9 mouse cellular contexts compared by ENCODE assay signal in genomic region chr3:135594238-135594917, GRCm38 (mm10).
DNase-seq lines count a peak whose midpoint lies in the region; ATAC-seq and TF ChIP-seq lines count a peak whose summit lies in the region.
"Had no signal": no experiment of that assay in that cellular context is flagged by ENCODE, and none has a peak within 500 bp of the region (broad histone marks: within the 10 kb centered on the region; RNA-seq: fewer than 3 reads in every experiment).

No protein-coding gene starts in this region.

- no peak overlapping the region for H3K4me3 ChIP-seq in intestine, postnatal 0 days (ENCODE audit: low read depth, low read length)
- H3K4me3 ChIP-seq in forebrain, embryonic 16.5 days (replicated peaks; ENCODE audit: low read length) = no peak overlapping the region
- H3K4me3 ChIP-seq: forebrain, embryonic 10.5 days had no signal

- H3K9ac ChIP-seq in intestine, postnatal 0 days (ENCODE audit: low read depth, low read length) = no peak overlapping the region
- no peak overlapping the region for H3K9ac ChIP-seq in forebrain, embryonic 16.5 days (replicated peaks; ENCODE audit: low read depth, low read length)

- H3K4me1 ChIP-seq in intestine, postnatal 0 days (replicated peaks; ENCODE audit: control insufficient read depth, insufficient read depth, low read length) = no peaks in the 10 kb centered on the region
- H3K4me1 ChIP-seq in forebrain, embryonic 16.5 days (replicated peaks; ENCODE audit: control insufficient read depth, insufficient read depth, low read length) = peaks cover 2% of the 10 kb centered on the region

- ATAC-seq in intestine, postnatal 0 days = no peak
- ATAC-seq in forebrain, embryonic 16.5 days = no peak

- no peaks in the 10 kb centered on the region for H3K27me3 ChIP-seq in intestine, postnatal 0 days (replicated peaks; ENCODE audit: control insufficient read depth, insufficient read depth, low read length)
- H3K27me3 ChIP-seq in splenic B cell, adult 2 months (ENCODE audit: control insufficient read depth, insufficient read depth, low read length, poor library complexity, severe bottlenecking) = no peaks in the 10 kb centered on the region
- no peaks in the 10 kb centered on the region for H3K27me3 ChIP-seq in forebrain, embryonic 16.5 days (replicated peaks; ENCODE audit: control insufficient read depth, insufficient read depth, low read length)

- peak; percentile 17; the same call in 1 of the 2 replicates for TF ChIP-seq CTCF in intestine, postnatal 0 days (IDR thresholded peaks at IDR 0.05; ENCODE audit: low read depth)

- no peak overlapping the region for H3K27ac ChIP-seq in intestine, postnatal 0 days (ENCODE audit: low read depth, low read length)
- H3K27ac ChIP-seq in forebrain, embryonic 16.5 days (ENCODE audit: low read length) = no peak overlapping the region
- H3K27ac ChIP-seq: forebrain, embryonic 10.5 days had no signal

- H3K36me3 ChIP-seq in intestine, postnatal 0 days (ENCODE audit: control insufficient read depth, insufficient read depth) = peaks cover 55% of the 10 kb centered on the region
- H3K36me3 ChIP-seq in splenic B cell, adult 2 months (ENCODE audit: control insufficient read depth, insufficient read depth, low read length, poor library complexity, severe bottlenecking) = peaks cover 21% of the 10 kb centered on the region
- H3K36me3 ChIP-seq in forebrain, embryonic 16.5 days (ENCODE audit: control insufficient read depth, insufficient read depth) = peaks cover 6% of the 10 kb centered on the region

- no peak overlapping the region for H3K4me2 ChIP-seq in intestine, postnatal 0 days (replicated peaks; ENCODE audit: low read depth)
- no peak overlapping the region for H3K4me2 ChIP-seq in forebrain, embryonic 16.5 days (ENCODE audit: low read length)

- no peaks in the 10 kb centered on the region for H3K9me3 ChIP-seq in intestine, postnatal 0 days (ENCODE audit: control insufficient read depth)
- H3K9me3 ChIP-seq in forebrain, embryonic 16.5 days (ENCODE audit: control insufficient read depth, low read length) = no peaks in the 10 kb centered on the region
- H3K9me3 ChIP-seq: forebrain, embryonic 10.5 days had no signal

- peak; percentile 34 for DNase-seq in layer of hippocampus, adult 11-12 months (ENCODE audit: low spot score)
- DNase-seq in layer of hippocampus, adult 18-20 months (ENCODE audit: low spot score in 2 of 2) = no peak
- peak; percentile 34 for DNase-seq in T-cell, adult 2 months (ENCODE audit: low spot score)
- peak; percentile 77 for DNase-seq in splenic B cell, adult 2 months (ENCODE audit: low read depth, low spot score)
- DNase-seq in ovary, postnatal 36 days (ENCODE audit: low spot score) = no peak
- no peak for DNase-seq in gastrocnemius, postnatal 36 days

- intact Hi-C loops in gastrocnemius, postnatal 36 days (cut with DNase I) = no loop called here

- 62% methylated on average over 21 of the region's 21 CpGs for WGBS in intestine, postnatal 0 days
- WGBS in forebrain, embryonic 16.5 days = 80% methylated on average over 21 of the region's 21 CpGs

Comparison
In these comparisons a context has a peak if more than half of its experiments do, and no peak if none do; other contexts are left out.
1. DNase-seq: peak in layer of hippocampus, adult 11-12 months (single experiment), T-cell, adult 2 months (single experiment) and splenic B cell, adult 2 months (single experiment); none in layer of hippocampus, adult 18-20 months (0 of 2), ovary, postnatal 36 days (single experiment) and gastrocnemius, postnatal 36 days (0 of 2).